Mouse (Mus musculus): ENCODE results near the gene 9930021J03Rik.

GRCm38 (mm10) chr19:29838636-29839135 is 32.9 kb upstream of the 9930021J03Rik start:
- no peak for TF ChIP-seq CTCF (IDR thresholded peaks at IDR 0.05)
- no peak for TF ChIP-seq EP300 (IDR thresholded peaks at IDR 0.05; ENCODE audit: insufficient read depth, low read depth, low read length)
- TF ChIP-seq POLR2A (IDR thresholded peaks at IDR 0.05; ENCODE audit: insufficient read depth, low read depth, low read length): no peak

Measured in heart, adult 2 months (tissue).